Mouse (Mus musculus) liver, adult 10 weeks (tissue): Measurements from ENCODE around the gene Foxp3. TPM values are rescaled to one million over a fixed set of nuclear protein-coding genes. Genes with fewer than 3 reads are reported as not detected.

Experiments
- polyA plus RNA-seq: library from polyadenylated mRNA; stranded (reverse); fragments of 350-450 nt; fragmentation: Illumina TruSeq; extraction: RNeasy Lipid Tissue Mini Kit (QIAGEN cat#74804); gene quantifications from one replicate; pipeline ENCODE4 v1.2.3, GENCODE M21; 2014; ENCODE audit warnings: low read depth, low replicate concordance

Foxp3 gene
- polyA plus RNA-seq, result 0.34 TPM

DNA sequence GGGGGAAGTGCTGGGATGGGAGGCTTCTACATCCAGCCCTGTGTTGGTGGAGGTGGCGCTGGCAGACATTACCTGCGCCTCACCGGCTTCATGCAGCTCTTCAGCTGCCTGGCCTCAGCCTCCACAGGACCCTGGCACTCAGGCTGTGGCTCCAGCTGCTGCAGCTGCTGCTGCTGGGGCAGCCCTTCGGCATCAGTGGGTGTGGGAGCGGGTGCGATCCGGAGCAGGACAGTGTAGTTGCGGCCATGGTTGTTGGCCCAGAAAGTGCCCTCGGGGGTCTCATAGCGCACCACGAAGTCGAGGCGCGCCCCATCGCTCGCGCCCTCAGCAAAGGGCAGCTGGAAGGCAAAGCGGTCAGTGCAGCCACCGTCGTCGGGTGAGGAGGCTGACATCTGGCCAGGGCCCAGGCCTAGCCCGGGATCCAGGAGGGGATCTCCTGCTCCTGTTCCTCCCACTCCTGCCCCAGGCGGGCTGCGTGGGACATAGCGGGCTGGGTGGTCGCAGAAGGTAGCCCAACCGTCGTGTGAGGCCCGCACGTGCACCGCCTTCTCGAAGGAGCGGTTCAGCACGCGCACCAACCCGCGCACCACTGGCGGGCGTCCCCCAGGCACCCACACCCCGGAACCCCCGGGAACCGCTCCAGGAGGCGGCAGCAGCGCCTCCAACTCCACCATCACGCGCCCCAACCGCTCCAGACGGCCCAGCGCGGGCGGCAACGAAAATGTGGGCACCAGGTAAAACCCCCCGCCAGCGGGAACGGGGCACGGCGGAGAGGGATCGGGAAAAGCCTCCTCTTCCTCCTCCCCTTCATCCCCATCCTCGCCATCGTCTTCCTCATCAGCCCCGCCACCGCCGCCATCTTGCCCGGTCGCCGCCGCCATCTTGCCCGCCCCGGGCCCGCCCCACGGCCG lies at the start of gene Foxp3:
Gene Foxp3 (plus strand): TSS at position 469 of the 911 bp plus-strand sequence.

GRCm38 (mm10) chrX:7574087-7574884 lies 842 bp downstream of the Foxp3 start, which contains the start of gene Ppp1r3f:
Gene Ppp1r3f (minus strand): TSS chrX:7574283.

GRCm38 (mm10) chrX:7604879-7605574 lies 31.6 kb downstream of the Foxp3 start, which contains the start of gene Ccdc22:
Gene Ccdc22 (minus strand): TSS chrX:7605517.

DNA sequence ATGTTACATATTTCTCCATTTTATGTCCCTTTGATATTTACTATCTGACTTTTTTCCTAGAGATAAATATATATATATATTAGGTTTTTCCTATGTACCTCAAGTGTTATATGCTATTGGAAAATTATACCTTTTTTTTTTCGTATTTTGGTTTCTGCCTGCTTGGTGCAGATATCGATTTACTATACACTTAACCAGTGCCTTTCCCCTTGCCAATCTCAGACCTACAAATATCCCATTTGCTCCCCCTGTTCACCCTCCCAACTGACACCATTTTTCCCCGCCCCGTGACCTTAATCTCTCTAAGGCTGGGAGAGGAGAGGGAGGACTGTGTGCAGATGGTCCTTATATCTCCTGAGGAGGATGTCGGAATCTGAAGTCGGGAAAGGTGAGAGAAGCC lies 33.3 kb downstream of the Foxp3 start, which contains the start of gene Cacna1f:
Gene Cacna1f (plus strand): TSS at position 301 of the 400 bp plus-strand sequence.

DNA sequence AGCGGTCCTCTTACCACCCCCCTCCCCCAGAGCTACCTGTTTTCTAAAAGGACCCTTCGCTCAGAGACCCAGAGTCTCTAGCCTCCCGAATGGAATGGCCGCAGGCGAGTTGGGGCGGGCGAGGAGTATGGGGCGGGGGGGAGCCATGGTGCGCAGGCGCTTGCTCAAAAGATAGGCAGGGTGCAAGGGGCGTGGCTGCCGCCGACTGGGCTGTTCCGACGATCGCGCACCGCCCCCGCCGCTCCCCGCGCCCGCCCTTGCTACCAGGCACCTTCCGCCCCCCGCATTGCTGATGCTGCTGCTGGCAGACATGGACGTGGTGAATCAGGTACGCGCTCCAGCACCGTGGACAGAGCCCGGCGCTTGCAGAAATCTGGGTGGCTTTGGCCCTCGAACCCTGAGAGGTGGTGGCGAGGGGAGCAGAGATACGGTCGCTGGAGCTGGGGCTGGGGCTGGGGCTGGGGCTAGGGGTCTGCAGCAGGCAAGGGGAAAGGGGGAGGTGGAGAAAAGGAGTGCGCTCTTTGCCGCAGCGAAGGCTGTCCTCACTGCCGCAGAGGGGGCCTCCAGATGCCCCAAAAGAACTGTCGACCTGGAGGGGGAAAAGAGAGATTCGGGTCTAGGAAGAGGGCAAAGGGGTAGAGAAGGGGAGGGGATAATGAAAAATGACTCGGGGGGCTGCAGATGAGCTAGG lies 65.1 kb downstream of the Foxp3 start, which contains the start of gene Syp:
Gene Syp (plus strand): TSS at position 71 of the 691 bp plus-strand sequence.

Other genes with a start within 250 kb of the Foxp3 start
- gene Usp27x, start 197.8 kb upstream of the Foxp3 start, polyA plus RNA-seq, result 0.53 TPM
- gene Ppp1r3f, start 639 bp downstream of the Foxp3 start, polyA plus RNA-seq, result not detected
- 2.4 TPM for gene Ccdc22, start 31.9 kb downstream of the Foxp3 start, polyA plus RNA-seq
- not detected for gene Cacna1f, start 33.4 kb downstream of the Foxp3 start, polyA plus RNA-seq
- gene Syp, start 64.8 kb downstream of the Foxp3 start, polyA plus RNA-seq, result 0.45 TPM
- 2.7 TPM for gene Prickle3, start 83.6 kb downstream of the Foxp3 start, polyA plus RNA-seq
- 1.5 TPM for gene Plp2, start 97.7 kb downstream of the Foxp3 start, polyA plus RNA-seq
- 4.8 TPM for gene Magix, start 107.6 kb downstream of the Foxp3 start, polyA plus RNA-seq
- 18.2 TPM for gene Gpkow, start 123.5 kb downstream of the Foxp3 start, polyA plus RNA-seq
- gene Wdr45, start 140.7 kb downstream of the Foxp3 start, polyA plus RNA-seq, result 12.3 TPM
- not detected for gene Gm45208, start 148.6 kb downstream of the Foxp3 start, polyA plus RNA-seq
- 2.0 TPM for gene Praf2, start 154.8 kb downstream of the Foxp3 start, polyA plus RNA-seq
- gene Ccdc120, start 177.3 kb downstream of the Foxp3 start, polyA plus RNA-seq, result 0.26 TPM
- 4.8 TPM for gene Tfe3, start 188.9 kb downstream of the Foxp3 start, polyA plus RNA-seq
- gene Gripap1, start 216.1 kb downstream of the Foxp3 start, polyA plus RNA-seq, result 16.7 TPM
- not detected for gene Kcnd1, start 248.6 kb downstream of the Foxp3 start, polyA plus RNA-seq